Comparison of ENCODE assay signal across 25 mouse cellular contexts in genomic region chr6:71381654-71382053, GRCm38 (mm10). TPM values are rescaled to one million over a fixed set of nuclear protein-coding genes. Genes with fewer than 3 reads are reported as not detected.
"Had no signal": no experiment of that assay in that cellular context is flagged by ENCODE, and none has a peak within 500 bp of the region (broad histone marks: within the 10 kb centered on the region; RNA-seq: fewer than 3 reads in every experiment).

No protein-coding gene starts in this region.

- H3K36me3 ChIP-seq: liver, embryonic 13.5 days; midbrain, embryonic 12.5 days; midbrain, embryonic 15.5 days; neural tube, embryonic 12.5 days; neural tube, embryonic 15.5 days; stomach, embryonic 15.5 days had no signal

- H3K4me3 ChIP-seq: layer of hippocampus, adult 2 months; left cerebral cortex, adult 2 months; liver, embryonic 13.5 days; midbrain, embryonic 12.5 days; midbrain, embryonic 15.5 days; neural tube, embryonic 12.5 days; neural tube, embryonic 15.5 days; stomach, embryonic 15.5 days had no signal

- H3K27me3 ChIP-seq: liver, embryonic 13.5 days; midbrain, embryonic 12.5 days; midbrain, embryonic 15.5 days; neural tube, embryonic 12.5 days; neural tube, embryonic 15.5 days; stomach, embryonic 15.5 days had no signal

- H3K4me1 ChIP-seq: liver, embryonic 13.5 days; midbrain, embryonic 12.5 days; midbrain, embryonic 15.5 days; neural tube, embryonic 12.5 days; stomach, embryonic 15.5 days had no signal

- DNase-seq: kidney, adult 18-20 months; kidney, adult 9 months; kidney, postnatal 14 days; kidney, postnatal 4 days; layer of hippocampus, adult 9-11 months; liver, embryonic 13.5 days; lung, adult 2 months; retina, postnatal 1 day; right cerebral cortex, postnatal 25 days; spleen, adult 18-20 months had no signal

- H3K27ac ChIP-seq: layer of hippocampus, adult 2 months; left cerebral cortex, adult 2 months; liver, embryonic 13.5 days; macrophage; midbrain, embryonic 12.5 days; midbrain, embryonic 15.5 days; neural tube, embryonic 12.5 days; neural tube, embryonic 15.5 days; stomach, embryonic 15.5 days had no signal

RNA-seq across cellular contexts. Expression of gene Cd8a, which starts 8.4 kb away (rescaled TPM):
- total RNA-seq: layer of hippocampus, adult 2 months; layer of hippocampus, postnatal 25 days; left cerebral cortex, adult 2 months; left cerebral cortex, postnatal 36 days had no signal
- polyA plus RNA-seq: limb, embryonic 11.5 days; liver, embryonic 13.5 days; liver, embryonic 16.5 days; midbrain, embryonic 12.5 days; midbrain, embryonic 15.5 days; neural tube, embryonic 12.5 days; neural tube, embryonic 15.5 days had no signal

RNA-seq across cellular contexts. Expression of gene Cd8b1, which starts 59.1 kb away (rescaled TPM):
- total RNA-seq: layer of hippocampus, adult 2 months; layer of hippocampus, postnatal 25 days; left cerebral cortex, adult 2 months; left cerebral cortex, postnatal 10 days; left cerebral cortex, postnatal 36 days had no signal
- polyA plus RNA-seq: limb, embryonic 14.5 days; liver, embryonic 13.5 days; midbrain, embryonic 12.5 days; midbrain, embryonic 15.5 days; neural tube, embryonic 12.5 days; neural tube, embryonic 15.5 days had no signal

RNA-seq across cellular contexts. Expression of gene Smyd1, which starts 59.6 kb away (rescaled TPM):
- total RNA-seq: megakaryocyte, adult 5-6 weeks had no signal
- polyA plus RNA-seq: macrophage had no signal
